Mouse (Mus musculus) neural tube, embryonic 11.5 days (tissue): ENCODE data around the gene Gsc2. TPM values are rescaled to one million over a fixed set of nuclear protein-coding genes. Genes with fewer than 3 reads are reported as not detected.
A peak's percentile ranks its signal among the peaks of the same experiment; 100 is the strongest.

Experiments used
- ATAC-seq: fragments of 200-750 bp; cut with Nextera tagmentation; 2 replicates; pipeline ENCODE4 v1.8.0; 2017; ENCODE audit warnings: moderate number of reproducible peaks, mild to moderate bottlenecking, moderate TSS enrichment, moderate library complexity; ENCODE audit not compliant: insufficient read depth, low FRiP score, low TSS enrichment
- DNase-seq: peaks from one replicate; pipeline ENCODE4 v3.0.0-alpha.2; 2015; ENCODE audit warnings: low spot score
- H3K27ac ChIP-seq: fragments of 300-500 bp; sonication (generic); 2 replicates; pipeline ENCODE4 v1.5.1; 2014; ENCODE audit warnings: low read depth, mild to moderate bottlenecking, low read length
- H3K27me3 ChIP-seq: fragments of 300-500 bp; sonication (generic); 2 replicates; pipeline ENCODE4 v1.6.1; 2014; ENCODE audit warnings: mild to moderate bottlenecking, low read length, mixed read lengths; ENCODE audit not compliant: control insufficient read depth, insufficient read depth
- H3K36me3 ChIP-seq: fragments of 300-500 bp; sonication (generic); 2 replicates; pipeline ENCODE4 v1.6.1; 2014; ENCODE audit warnings: mild to moderate bottlenecking, low read length, moderate library complexity, mixed read lengths; ENCODE audit not compliant: control insufficient read depth, insufficient read depth
- H3K4me1 ChIP-seq: fragments of 300-500 bp; sonication (generic); 2 replicates; pipeline ENCODE4 v1.6.1; 2014; ENCODE audit warnings: low read length, mixed read lengths; ENCODE audit not compliant: control insufficient read depth, insufficient read depth
- H3K4me2 ChIP-seq: fragments of 300-500 bp; sonication (generic); 2 replicates; pipeline ENCODE4 v1.6.1; 2014; ENCODE audit warnings: low read depth, mild to moderate bottlenecking, moderate library complexity
- H3K4me3 ChIP-seq: fragments of 300-500 bp; sonication (generic); 2 replicates; pipeline ENCODE4 v1.5.1; 2014; ENCODE audit warnings: low read depth, low read length
- H3K9ac ChIP-seq: fragments of 300-500 bp; sonication (generic); 2 replicates; pipeline ENCODE4 v1.6.1; 2014; ENCODE audit warnings: mild to moderate bottlenecking, low read length
- H3K9me3 ChIP-seq: fragments of 300-500 bp; sonication (generic); 2 replicates; pipeline ENCODE4 v1.6.1; 2016; ENCODE audit warnings: low read length; ENCODE audit not compliant: control insufficient read depth
- WGBS: fragments of 180-500 bp; shearing (Covaris S2); extraction: QIAGEN DNeasy Blood & Tissue Kit; methylation state at CpG from one replicate; pipeline ENCODE4 v1.1.7; 2014; 5-methylcytosine and 5-hydroxymethylcytosine counted together
- polyA plus RNA-seq: library from polyadenylated mRNA; unstranded; fragments of >200 nt; fragmentation: Nextera tagmentation; extraction: Ambion mirVana; gene quantifications from 2 replicates; pipeline ENCODE4 v1.2.1, GENCODE M21; 2014

Gsc2 gene
- polyA plus RNA-seq, 1 experiment from 2014 or later = not detected

DNA sequence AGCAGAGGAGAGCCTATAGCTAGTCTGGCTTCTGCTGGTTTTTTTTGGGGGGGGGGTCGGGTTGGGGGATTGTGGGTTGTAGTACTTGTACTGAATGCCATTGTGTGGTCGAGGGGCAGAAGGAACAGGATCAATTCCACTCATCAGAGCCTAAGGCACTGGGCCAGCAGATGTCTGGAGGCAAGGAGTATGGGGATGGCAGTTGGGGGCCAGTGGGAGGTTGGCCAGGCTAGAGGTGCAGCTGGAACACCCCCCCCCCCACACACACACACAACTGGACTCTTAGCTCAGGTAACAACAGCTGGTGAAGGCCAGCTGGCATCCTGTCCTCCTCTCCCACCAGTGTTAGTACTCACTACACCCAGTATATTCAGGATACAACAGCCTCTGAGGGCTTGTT is 14.4 kb upstream of the Gsc2 start:
- H3K9ac ChIP-seq = no peak overlapping the region
- H3K36me3 ChIP-seq = peaks cover 2% of the 10 kb centered on the region; the same call in 1 of the 2 replicates
- H3K4me3 ChIP-seq = no peak overlapping the region
- DNase-seq (no peak), ATAC-seq (0 out of 2 replicates have a peak, but pooled peaks have one; percentile 3)
- H3K4me1 ChIP-seq = peaks cover 3% of the 10 kb centered on the region; the same call in 1 of the 2 replicates
- WGBS = 24% methylated on average over 2 of the region's 2 CpGs
- no peaks in the 10 kb centered on the region for H3K27me3 ChIP-seq
- H3K9me3 ChIP-seq = no peaks in the 10 kb centered on the region
- H3K27ac ChIP-seq = no peak overlapping the region
- peak overlapping the region; percentile 75; the same call in 1 of the 2 replicates for H3K4me2 ChIP-seq

DNA sequence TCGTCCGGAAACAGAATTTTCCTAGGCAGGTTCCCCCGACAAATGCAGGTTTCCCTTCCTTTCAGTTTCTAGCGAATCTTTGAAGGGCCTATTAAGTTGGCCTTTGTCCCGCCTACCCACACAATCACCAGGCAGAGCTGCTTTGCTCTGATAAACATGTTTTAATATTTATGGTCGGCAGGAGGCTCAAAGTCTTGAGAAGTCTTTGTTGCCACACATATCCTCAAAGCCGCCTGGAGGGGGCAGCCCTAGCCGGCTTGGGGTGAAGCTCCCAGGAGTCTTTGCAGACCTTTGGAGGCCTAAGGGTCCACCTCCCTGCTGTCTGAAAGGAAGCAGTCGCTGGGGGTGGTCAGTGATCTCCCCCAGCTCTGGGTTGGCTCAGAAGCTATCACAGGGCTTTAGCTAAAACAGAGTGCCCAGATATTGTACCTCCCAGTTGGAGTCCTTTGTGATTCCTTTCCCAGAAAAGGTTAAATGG is 13.8 kb upstream of the Gsc2 start:
- Histone ChIP-seq H3K9ac (peak overlapping the region; percentile 77), H3K27ac (peak overlapping the region; percentile 80), H3K27me3 (no peaks in the 10 kb centered on the region), H3K9me3 (no peaks in the 10 kb centered on the region), H3K4me3 (peak overlapping the region; percentile 81), H3K36me3 (peaks cover 2% of the 10 kb centered on the region; the same call in 1 of the 2 replicates), H3K4me1 (peaks cover 3% of the 10 kb centered on the region; the same call in 1 of the 2 replicates), H3K4me2 (peak overlapping the region; percentile 75)
- DNase-seq (peak; percentile 79), ATAC-seq (peak; percentile 33; the same call in 1 of the 2 replicates)
- WGBS = 0% methylated on average over 9 of the region's 9 CpGs

DNA sequence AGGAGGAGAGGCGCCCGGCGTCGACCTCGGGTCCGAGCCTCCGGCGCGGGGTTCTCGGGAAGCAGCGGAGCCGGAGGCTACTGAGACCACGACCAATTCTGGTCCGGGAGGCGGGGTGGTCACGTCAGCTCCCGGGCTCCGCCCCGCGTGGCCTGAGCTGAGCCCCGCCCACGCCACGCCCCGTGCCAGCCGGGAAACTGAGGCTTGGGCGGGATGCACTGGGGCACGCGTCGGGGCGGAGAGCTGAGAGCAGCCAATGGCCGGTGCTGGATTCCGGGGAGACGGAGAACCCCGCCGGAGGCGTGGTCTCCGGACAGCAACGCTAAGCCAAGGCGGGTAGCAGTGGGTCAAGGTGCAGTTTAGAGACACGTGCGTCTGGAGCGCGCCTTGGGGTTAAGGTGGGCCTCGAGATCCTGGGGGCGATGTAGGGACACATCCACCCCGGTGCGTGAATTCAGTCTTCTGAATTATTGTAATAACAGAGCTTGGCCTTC is 13.3 kb upstream of the Gsc2 start, which contains the start of gene Slc25a1:
Gene Slc25a1, minus strand, starts transcription at position 133 of the 494 bp plus-strand sequence.
- Histone ChIP-seq H3K4me3 (peak within 1 kb of the TSS; percentile 81), H3K4me2 (peak within 1 kb of the TSS; percentile 75), H3K9ac (peak within 1 kb of the TSS; percentile 77), H3K27ac (peak within 1 kb of the TSS; percentile 80), H3K9me3 (no peaks in the 10 kb centered on the region), H3K4me1 (peaks cover 3% of the 10 kb centered on the region; the same call in 1 of the 2 replicates), H3K36me3 (peaks cover 2% of the 10 kb centered on the region; the same call in 1 of the 2 replicates), H3K27me3 (no peaks in the 10 kb centered on the region)
- peak; percentile 87 for ATAC-seq
- peak; percentile 87 for DNase-seq
- WGBS = under 1% methylated on average over 46 of the region's 47 CpGs

DNA sequence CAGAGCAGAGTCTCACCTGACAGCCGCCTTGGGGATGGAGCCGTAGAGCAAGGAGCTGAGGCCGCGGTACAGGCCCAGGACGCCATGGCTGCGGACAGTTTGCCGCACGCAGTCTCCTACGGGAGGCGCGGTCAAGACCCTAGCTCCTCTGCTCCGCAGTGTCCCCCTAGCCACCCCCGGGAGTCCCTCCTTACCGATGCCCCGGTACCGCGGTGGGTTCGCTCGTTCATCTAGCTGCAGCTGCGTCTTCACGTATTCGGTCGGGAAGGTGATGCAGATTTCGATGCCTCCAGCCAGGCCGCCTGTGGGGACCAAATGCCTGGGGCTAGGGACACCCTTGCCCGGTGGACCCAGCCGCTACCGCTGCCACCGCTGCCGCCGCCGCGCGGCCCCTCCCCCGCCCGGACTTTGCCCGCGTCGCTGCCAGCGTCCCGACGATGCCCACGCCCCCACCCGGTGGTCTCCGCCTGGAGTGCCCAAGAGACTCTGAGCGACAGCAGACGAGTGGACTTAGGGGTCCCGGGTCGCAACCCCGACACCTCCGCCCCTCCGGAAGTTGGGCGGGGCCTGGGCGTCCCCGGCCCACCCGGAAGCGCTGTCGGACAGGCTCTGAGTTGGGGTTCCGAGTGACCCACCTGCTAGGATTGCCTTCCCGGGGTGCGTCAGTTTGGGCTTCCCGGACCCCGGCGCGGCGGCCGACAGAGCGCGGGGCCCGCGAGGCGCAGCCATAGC is 12.7 kb upstream of the Gsc2 start:
- Histone ChIP-seq H3K27ac (peak overlapping the region; percentile 80), H3K4me3 (peak overlapping the region; percentile 81), H3K27me3 (no peaks in the 10 kb centered on the region), H3K9ac (peak overlapping the region; percentile 77), H3K4me1 (peaks cover 7% of the 10 kb centered on the region), H3K36me3 (peaks cover 2% of the 10 kb centered on the region; the same call in 1 of the 2 replicates), H3K9me3 (no peaks in the 10 kb centered on the region), H3K4me2 (peak overlapping the region; percentile 75)
- ATAC-seq (peak; percentile 54), DNase-seq (peak; percentile 69)
- under 1% methylated on average over 59 of the region's 72 CpGs for WGBS

DNA sequence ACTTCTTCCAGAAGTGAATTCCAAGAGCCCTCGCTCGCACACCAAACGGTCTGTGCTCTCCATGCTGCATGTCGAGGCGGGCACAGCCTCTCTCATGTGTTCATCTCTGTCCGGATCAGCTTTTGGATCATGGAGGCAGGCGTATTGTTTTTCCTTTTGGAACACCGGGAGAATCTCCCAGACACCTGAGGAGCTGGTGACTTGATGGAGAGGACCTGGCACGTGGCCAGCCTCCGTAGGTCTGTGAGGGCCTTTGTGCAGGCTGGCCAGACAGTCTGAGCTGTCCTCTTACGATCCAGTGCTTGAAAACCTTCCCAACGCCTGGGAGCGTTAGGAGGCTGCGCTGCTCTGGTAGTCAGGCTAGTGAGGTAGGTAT is 7.3 kb upstream of the Gsc2 start:
- Histone ChIP-seq H3K27ac (peak overlapping the region; percentile 80; the same call in 1 of the 2 replicates), H3K27me3 (peaks cover 14% of the 10 kb centered on the region)

DNA sequence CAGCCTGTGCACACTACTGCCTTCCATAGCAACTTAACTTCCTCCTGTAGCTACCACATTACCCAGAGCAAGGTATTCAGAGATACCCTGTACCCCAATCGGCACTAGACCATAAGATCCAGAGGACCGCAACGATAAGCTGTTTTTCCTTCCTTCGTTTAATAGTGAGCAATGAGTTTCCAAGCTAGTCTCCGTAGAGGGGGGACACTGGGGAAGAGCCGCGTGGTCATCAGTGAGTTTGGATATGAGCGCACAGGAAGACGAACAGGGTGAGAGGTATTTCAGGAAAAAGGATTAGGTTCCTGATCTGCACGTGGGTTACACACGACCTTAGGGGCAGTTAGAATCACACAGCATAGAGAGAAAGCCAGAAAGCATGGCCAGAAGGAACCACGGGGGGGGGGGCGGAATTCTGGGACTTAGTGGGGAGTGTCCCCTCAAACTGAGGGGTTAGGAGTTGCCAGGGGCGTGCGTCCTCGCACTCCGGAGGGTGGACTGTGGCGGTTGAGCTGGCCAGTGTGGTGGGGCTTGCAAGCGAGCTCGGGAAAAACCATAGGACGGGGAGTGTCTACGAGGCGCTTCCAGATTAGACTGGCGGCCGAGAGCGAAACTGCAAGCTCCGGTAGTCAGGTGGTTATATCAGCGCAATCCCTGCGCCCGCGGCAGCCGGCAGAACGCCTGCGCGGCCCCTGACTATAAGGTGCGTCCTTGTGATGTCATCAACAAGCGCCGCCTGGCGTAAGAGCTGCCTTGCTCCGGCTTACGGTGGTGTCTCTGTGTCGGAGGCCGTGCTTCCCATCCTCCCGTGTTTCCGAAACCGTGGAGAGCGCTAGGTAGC is 6.7 kb upstream of the Gsc2 start:
- DNase-seq = peak; percentile 97
- peaks cover 13% of the 10 kb centered on the region for H3K4me1 ChIP-seq
- peak overlapping the region; percentile 74 for H3K9ac ChIP-seq
- H3K4me2 ChIP-seq = peak overlapping the region; percentile 84
- peak overlapping the region; percentile 64 for H3K4me3 ChIP-seq
- WGBS = 3% methylated on average over 47 of the region's 47 CpGs
- peak overlapping the region; percentile 80 for H3K27ac ChIP-seq
- no peaks in the 10 kb centered on the region for H3K9me3 ChIP-seq
- H3K27me3 ChIP-seq = peaks cover 20% of the 10 kb centered on the region
- peak; percentile 93 for ATAC-seq
- H3K36me3 ChIP-seq = peaks cover 2% of the 10 kb centered on the region; the same call in 1 of the 2 replicates

More for the DNA sequence above, 7.3 kb upstream of the Gsc2 start:
- WGBS = 1% methylated on average over 14 of the region's 14 CpGs
- H3K9ac ChIP-seq = peak overlapping the region; percentile 74
- no peak for DNase-seq
- H3K36me3 ChIP-seq = peaks cover 2% of the 10 kb centered on the region; the same call in 1 of the 2 replicates
- no peaks in the 10 kb centered on the region for H3K9me3 ChIP-seq
- H3K4me2 ChIP-seq = peak overlapping the region; percentile 84
- ATAC-seq = peak; percentile 24; the same call in 1 of the 2 replicates
- peak overlapping the region; percentile 64 for H3K4me3 ChIP-seq
- peaks cover 16% of the 10 kb centered on the region for H3K4me1 ChIP-seq

DNA sequence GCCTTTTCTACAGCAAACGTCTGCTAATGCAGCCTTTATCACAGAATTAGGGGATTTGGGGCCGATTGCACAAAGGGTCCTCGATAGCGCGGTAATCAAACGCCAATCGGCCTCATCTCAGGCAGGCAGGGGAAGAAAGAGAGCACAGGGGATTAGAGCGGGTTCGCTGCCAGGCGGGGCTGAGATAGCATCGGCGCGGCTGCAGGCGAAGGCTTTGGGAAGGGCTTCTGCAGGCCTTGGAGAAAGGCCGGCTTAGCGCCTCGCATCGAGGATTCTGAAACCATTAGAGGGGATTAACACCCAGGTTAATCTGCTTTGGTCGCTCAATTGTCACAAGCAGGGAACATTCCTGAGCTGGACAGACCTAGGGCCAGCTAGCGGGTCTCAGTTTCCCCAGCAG is 5.7 kb upstream of the Gsc2 start:
- DNase-seq (no peak), ATAC-seq (no peak)
- peaks cover 2% of the 10 kb centered on the region; the same call in 1 of the 2 replicates for H3K36me3 ChIP-seq
- H3K9ac ChIP-seq = peak overlapping the region; percentile 74
- no peaks in the 10 kb centered on the region for H3K9me3 ChIP-seq
- no peak overlapping the region for H3K27ac ChIP-seq
- H3K4me3 ChIP-seq = no peak overlapping the region
- H3K27me3 ChIP-seq = peaks cover 29% of the 10 kb centered on the region
- peak overlapping the region; percentile 84 for H3K4me2 ChIP-seq
- peaks cover 13% of the 10 kb centered on the region for H3K4me1 ChIP-seq
- 13% methylated on average over 20 of the region's 20 CpGs for WGBS

DNA sequence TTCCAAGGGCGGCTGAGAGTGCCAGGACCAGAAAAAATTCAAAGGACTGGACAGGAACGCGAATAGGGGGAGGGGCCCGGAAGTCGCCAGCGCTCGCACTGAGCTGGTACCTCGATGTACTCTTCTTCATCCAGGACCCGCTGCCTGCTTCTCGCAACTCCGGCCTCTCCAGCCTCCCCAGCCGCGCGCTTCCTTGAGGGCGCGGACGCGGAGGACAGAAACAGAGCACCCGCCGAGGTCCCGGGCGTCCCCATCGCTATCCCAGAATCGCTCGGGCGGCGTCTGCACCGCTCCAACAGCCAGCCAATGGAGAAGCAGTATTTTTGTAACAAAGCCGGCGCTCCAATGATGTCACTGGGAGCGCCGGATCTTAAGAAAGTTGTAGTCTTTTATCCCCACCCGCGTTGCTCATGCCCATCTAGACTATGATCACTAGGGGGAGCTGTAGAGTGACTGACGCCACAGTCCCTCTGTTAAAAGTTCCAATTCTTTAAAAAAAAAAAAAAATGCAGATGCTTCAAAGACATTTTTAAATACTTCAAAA is 3.7 kb downstream of the Gsc2 start, which contains the start of gene Ess2:
Gene Ess2, minus strand, starts transcription at position 297 of the 544 bp plus-strand sequence.
- peaks cover 10% of the 10 kb centered on the region for H3K4me1 ChIP-seq
- H3K9me3 ChIP-seq = no peaks in the 10 kb centered on the region
- WGBS = under 1% methylated on average over 35 of the region's 35 CpGs
- peaks cover 43% of the 10 kb centered on the region for H3K27me3 ChIP-seq
- H3K4me2 ChIP-seq = peak within 1 kb of the TSS; percentile 74
- peak within 1 kb of the TSS; percentile 67 for H3K4me3 ChIP-seq
- peaks cover 14% of the 10 kb centered on the region for H3K36me3 ChIP-seq
- H3K9ac ChIP-seq = peak within 1 kb of the TSS; percentile 73
- ATAC-seq = peak; percentile 89
- H3K27ac ChIP-seq = 0 out of 2 replicates have a peak within 1 kb of the TSS, but pooled peaks have one; percentile 35
- DNase-seq = peak; percentile 93
